Mouse (Mus musculus): ENCODE data around the gene Rnf113a1. TPM values are rescaled to one million over a fixed set of nuclear protein-coding genes. Genes with fewer than 3 reads are reported as not detected.
A peak's percentile ranks its signal among the peaks of the same experiment; 100 is the strongest.
"Not testable (repeated sequence)": the region's sequence is repeated elsewhere in the genome, so short reads cannot be mapped to it uniquely, and the experiment has no call there.

Gene Rnf113a1
- total RNA-seq (2021) = 1 to 10 TPM; 3.1 to 3.7 TPM

- DNase-seq = peak; percentile 83
These were observed at the start of gene Rnf113a1, which contains the start of gene Ndufa1 for GRCm38 (mm10) chrX:37191105-37191743. Gene Rnf113a1, plus strand, starts transcription at chrX:37191245. Gene Ndufa1, minus strand, starts transcription at chrX:37191163.

DNA sequence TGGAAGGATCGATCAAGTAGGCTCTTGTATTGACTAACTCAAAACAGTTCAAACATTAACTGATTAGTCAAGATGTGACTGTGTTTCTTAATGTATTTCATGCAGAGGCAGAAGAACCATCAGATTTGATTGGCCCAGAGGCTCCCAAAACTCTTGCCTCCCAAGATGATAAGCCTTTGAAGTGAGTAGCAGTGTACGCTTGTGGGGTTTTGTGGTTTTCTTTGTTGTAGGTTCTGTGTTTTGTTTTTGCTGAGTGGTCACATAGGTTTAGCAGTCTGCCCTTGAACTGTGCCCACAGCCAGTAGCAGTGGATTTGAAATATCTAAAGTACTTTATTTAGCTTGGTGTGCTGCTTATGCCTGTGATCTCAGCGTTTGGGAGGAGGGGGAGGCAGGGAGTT, 49.3 kb upstream of the Rnf113a1 start:
- DNase-seq = no peak

- not testable (repeated sequence) for DNase-seq
These were observed 46.5 kb upstream of the Rnf113a1 start for GRCm38 (mm10) chrX:37144498-37144897.

DNA sequence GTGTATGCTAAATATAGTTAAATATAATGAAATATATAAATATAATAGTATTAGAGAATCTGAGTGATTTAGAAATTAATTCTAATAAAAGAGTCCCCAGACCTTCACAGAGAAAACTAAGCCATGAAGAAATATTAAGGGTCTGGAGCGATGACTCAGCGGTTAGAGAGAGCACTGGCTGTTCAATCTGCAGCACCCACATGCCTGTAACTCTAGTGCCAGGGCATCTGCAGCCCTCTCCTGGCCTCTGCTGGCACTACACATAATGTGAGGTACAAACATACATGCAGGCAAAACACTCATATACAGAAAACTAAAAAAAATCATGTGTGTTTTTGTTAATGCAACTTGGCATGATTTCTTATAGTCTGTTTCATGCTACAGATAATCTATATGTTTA, 46.1 kb upstream of the Rnf113a1 start:
- DNase-seq = no peak

DNA sequence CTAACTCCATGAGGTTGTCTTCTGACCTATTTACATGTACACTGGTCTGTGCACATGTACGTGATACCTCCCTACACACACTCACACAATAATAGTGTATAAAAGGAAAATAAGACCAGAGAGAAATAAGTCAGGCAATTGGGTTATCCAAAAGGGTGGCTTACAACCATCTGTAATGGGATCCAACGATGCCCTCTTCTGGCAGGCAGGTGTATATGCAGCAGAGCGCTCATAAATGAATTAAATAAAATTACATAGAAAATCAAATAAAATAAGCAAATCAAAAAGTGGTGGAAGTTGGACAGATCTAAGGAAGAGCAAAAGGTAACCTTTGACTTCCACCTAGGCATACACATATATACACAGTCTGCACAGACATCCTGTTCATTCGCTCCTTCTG, 33.2 kb upstream of the Rnf113a1 start:
- peak; percentile 8 for DNase-seq

GRCm38 (mm10) chrX:37161169-37161568, 29.9 kb upstream of the Rnf113a1 start:
- DNase-seq = no peak

GRCm38 (mm10) chrX:37163115-37163514, 27.9 kb upstream of the Rnf113a1 start:
- no peak for DNase-seq

- peak; percentile 53 for DNase-seq
These were observed 24.0 kb upstream of the Rnf113a1 start for GRCm38 (mm10) chrX:37167085-37167484.

DNA sequence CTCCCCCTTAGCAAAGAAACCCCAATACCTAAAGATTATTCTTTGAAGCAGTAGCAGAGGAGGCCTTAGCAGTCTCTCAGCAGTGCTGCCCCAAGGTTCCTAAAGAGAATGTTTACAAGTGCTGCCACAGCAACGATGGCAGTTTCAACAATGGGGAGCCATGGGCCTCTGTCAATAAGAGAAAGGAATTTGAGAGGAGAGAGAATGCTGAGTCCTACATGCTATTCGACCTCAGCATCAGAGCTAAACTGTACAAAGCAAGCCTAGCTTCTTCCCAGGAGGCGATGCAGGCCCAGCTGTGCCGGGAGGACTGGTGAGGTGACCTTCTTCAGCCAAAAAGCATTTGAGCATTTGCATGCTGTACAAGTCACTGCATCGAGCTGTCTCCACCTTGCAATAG, 22.3 kb upstream of the Rnf113a1 start, which contains the start of gene Akap14:
Akap14 (minus strand) TSS at position 101 of the 400 bp plus-strand sequence.
- DNase-seq = no peak

GRCm38 (mm10) chrX:37184401-37184800, 6.6 kb upstream of the Rnf113a1 start:
- not testable (repeated sequence) for DNase-seq

DNA sequence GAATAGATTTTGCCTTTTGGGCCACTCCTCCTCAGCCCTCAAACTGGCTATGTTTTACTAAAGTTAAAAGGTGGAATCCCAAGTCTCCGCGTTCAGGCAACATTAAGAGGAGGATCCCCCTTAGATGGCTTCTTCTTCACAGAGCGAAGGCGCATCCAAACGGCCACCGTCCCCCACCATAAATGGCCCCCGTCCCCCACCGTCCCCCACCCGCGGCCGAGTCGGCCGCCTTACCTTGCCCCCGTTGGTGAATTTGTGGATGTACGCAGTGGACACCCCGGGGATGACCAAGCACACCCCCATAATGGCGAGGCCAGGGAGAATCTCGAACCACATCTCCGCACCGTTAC, 315 bp upstream of the Rnf113a1 start:
- no peak for DNase-seq

GRCm38 (mm10) chrX:37191744-37192379, 817 bp downstream of the Rnf113a1 start:
- no peak for DNase-seq

- no peak for DNase-seq
These were observed 7.6 kb downstream of the Rnf113a1 start for GRCm38 (mm10) chrX:37198676-37199075.

GRCm38 (mm10) chrX:37210941-37211340, 19.9 kb downstream of the Rnf113a1 start, which contains the start of gene Gm9:
Gene Gm9, minus strand, starts transcription at chrX:37211041.
- DNase-seq = no peak

DNA sequence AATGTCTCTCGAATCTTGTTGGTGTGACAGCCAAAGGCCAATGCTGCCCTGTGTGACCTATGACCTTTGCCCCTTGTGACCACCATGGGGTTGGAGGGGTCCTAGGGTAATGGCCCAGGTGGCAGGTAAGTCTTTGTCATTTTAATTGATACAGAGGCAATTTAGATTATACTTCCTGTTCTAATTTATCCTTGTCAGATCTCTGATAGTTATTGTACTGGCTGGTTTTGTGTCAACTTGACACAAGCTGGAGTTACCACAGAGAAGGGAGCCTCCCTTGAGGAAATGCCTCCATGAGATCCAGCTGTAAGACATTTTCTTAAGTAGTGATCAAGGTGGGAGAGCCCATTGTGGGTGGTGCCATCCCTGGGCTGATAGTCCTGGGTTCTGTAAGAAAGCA, 31.1 kb downstream of the Rnf113a1 start, which contains the start of gene Rhox1:
Rhox1 (minus strand) TSS at position 101 of the 400 bp plus-strand sequence.
- not testable (repeated sequence) for DNase-seq

Other genes starting within 250 kb of the Rnf113a1 start
- 10 to 100 TPM; 44.5 to 47.9 TPM for gene Sept6, start 199.5 kb upstream of the Rnf113a1 start, total RNA-seq (2021)
- not detected for gene Sowahd, start 142.4 kb upstream of the Rnf113a1 start, total RNA-seq (2021)
- 100 to 1,000 TPM; 610 to 627 TPM for gene Rpl39, start 105.8 kb upstream of the Rnf113a1 start, total RNA-seq (2021)
- gene Upf3b, start 80.9 kb upstream of the Rnf113a1 start, total RNA-seq (2021) = 10 to 100 TPM in 1 of 2 experiments, 1 to 10 TPM in 1; 9.6 to 11.0 TPM
- 10 to 100 TPM; 14.2 to 15.1 TPM for gene Nkap, start 64.5 kb upstream of the Rnf113a1 start, total RNA-seq (2021)
- not detected for gene Akap14, start 22.4 kb upstream of the Rnf113a1 start, total RNA-seq (2021)
- gene Ndufa1, start 82 bp upstream of the Rnf113a1 start, total RNA-seq (2021) = 100 to 1,000 TPM; 565 to 671 TPM
- gene Gm9, start 19.8 kb downstream of the Rnf113a1 start, total RNA-seq (2021) = not detected
- gene Rhox1, start 31.0 kb downstream of the Rnf113a1 start, total RNA-seq (2021) = not detected
- gene Rhox2a, start 53.7 kb downstream of the Rnf113a1 start, total RNA-seq (2021) = not detected
- gene Rhox3a, start 58.7 kb downstream of the Rnf113a1 start, total RNA-seq (2021) = not detected
- gene Rhox4a, start 74.1 kb downstream of the Rnf113a1 start, total RNA-seq (2021) = not detected
- not detected for gene Rhox3a2, start 188.8 kb downstream of the Rnf113a1 start, total RNA-seq (2021)
- not detected for gene Rhox4a2, start 199.6 kb downstream of the Rnf113a1 start, total RNA-seq (2021)
- gene Rhox2b, start 220.8 kb downstream of the Rnf113a1 start, total RNA-seq (2021) = not detected
- gene Rhox4b, start 241.2 kb downstream of the Rnf113a1 start, total RNA-seq (2021) = not detected

Data from heart, postnatal 4 days (tissue).